In the genomic region with DNA sequence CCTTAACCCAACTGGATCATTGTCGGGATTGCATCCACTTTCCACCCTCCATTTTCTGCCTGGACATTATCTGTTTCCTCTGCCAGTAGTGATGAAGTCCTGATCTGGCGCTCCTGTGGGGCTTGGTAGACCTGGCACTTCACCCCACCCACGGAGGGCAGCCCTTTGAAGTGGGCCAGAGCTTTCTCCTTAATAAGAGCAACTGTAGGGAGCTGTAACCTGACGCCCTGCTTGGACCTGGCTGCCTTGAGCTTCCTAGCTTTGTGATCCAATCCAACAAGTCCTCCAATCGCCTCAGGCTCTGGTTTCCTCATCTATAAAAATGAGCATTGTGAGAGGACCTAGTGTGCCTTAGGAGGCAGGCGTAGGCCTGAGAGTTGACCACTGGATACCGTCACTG, we compare ENCODE assay signal across 9 mouse cellular contexts. TPM values are rescaled to one million over a fixed set of nuclear protein-coding genes. Genes with fewer than 3 reads are reported as not detected.
DNase-seq lines count a peak whose midpoint lies in the region; ATAC-seq and TF ChIP-seq lines count a peak whose summit lies in the region.
"Had no signal": no experiment of that assay in that cellular context is flagged by ENCODE, and none has a peak within 500 bp of the region (broad histone marks: within the 10 kb centered on the region; RNA-seq: fewer than 3 reads in every experiment).

No protein-coding gene starts in this region.

- H3K36me3 ChIP-seq in kidney, embryonic 14.5 days (ENCODE audit: control insufficient read depth, insufficient read depth, low read length) = no peaks in the 10 kb centered on the region
- H3K36me3 ChIP-seq in embryonic facial prominence, embryonic 14.5 days (ENCODE audit: control insufficient read depth, insufficient read depth, low read length) = peaks cover 5% of the 10 kb centered on the region; the same call in 1 of the 2 replicates
- peaks cover under 1% of the 10 kb centered on the region; the same call in 1 of the 2 replicates for H3K36me3 ChIP-seq in intestine, embryonic 16.5 days (ENCODE audit: control insufficient read depth, insufficient read depth, low read length)
- H3K36me3 ChIP-seq in myocyte (ENCODE audit: control insufficient read depth, insufficient read depth) = peaks cover 4% of the 10 kb centered on the region

- no peak overlapping the region for H3K27ac ChIP-seq in kidney, embryonic 14.5 days (ENCODE audit: low read depth, low read length)
- no peak overlapping the region for H3K27ac ChIP-seq in embryonic facial prominence, embryonic 14.5 days (replicated peaks; ENCODE audit: low read depth, low read length)
- no peak overlapping the region for H3K27ac ChIP-seq in intestine, embryonic 16.5 days (ENCODE audit: low read length)

- TF ChIP-seq POLR2A in myocyte (IDR thresholded peaks at IDR 0.05; ENCODE audit: insufficient read length, low read depth) = no peak

- peak overlapping the region; percentile 90 for H3K4me2 ChIP-seq in kidney, embryonic 14.5 days (replicated peaks; ENCODE audit: low read depth, low read length)
- H3K4me2 ChIP-seq in embryonic facial prominence, embryonic 14.5 days (ENCODE audit: low read depth, low read length) = peak overlapping the region; percentile 70
- H3K4me2 ChIP-seq in intestine, embryonic 16.5 days (ENCODE audit: low read depth, low read length) = peak overlapping the region; percentile 90
- H3K4me2 ChIP-seq in myocyte (ENCODE audit: low read depth) = peak overlapping the region; percentile 89

- peaks cover 66% of the 10 kb centered on the region for H3K79me2 ChIP-seq in myocyte (ENCODE audit: control insufficient read depth, insufficient read depth)

- H3K9ac ChIP-seq in kidney, embryonic 14.5 days (ENCODE audit: low read depth, low read length) = peak overlapping the region; percentile 76; the same call in 1 of the 2 replicates
- 0 out of 2 replicates have a peak overlapping the region, but pooled peaks have one; percentile 19 for H3K9ac ChIP-seq in embryonic facial prominence, embryonic 14.5 days (ENCODE audit: low read depth, low read length)
- H3K9ac ChIP-seq in intestine, embryonic 16.5 days (ENCODE audit: low read depth, low read length) = peak overlapping the region; percentile 85; the same call in 1 of the 2 replicates

- DNase-seq in kidney, adult 11 months = no peak
- peak; percentile 16 for DNase-seq in embryonic facial prominence, embryonic 14.5 days (ENCODE audit: low spot score)
- DNase-seq in right cerebral cortex, postnatal 10 days (ENCODE audit: low spot score in 2 of 2) = no peak
- DNase-seq in spleen, postnatal 14 days (ENCODE audit: low spot score in 2 of 2) = no peak
- no peak for DNase-seq in kidney, adult 9 months
- DNase-seq: thymus, postnatal 14 days had no signal

- no peak for ATAC-seq in kidney, embryonic 14.5 days (ENCODE audit: low FRiP score, low TSS enrichment)
- ATAC-seq in embryonic facial prominence, embryonic 14.5 days (ENCODE audit: low read depth) = no peak
- ATAC-seq in intestine, embryonic 16.5 days = no peak

- no peaks in the 10 kb centered on the region for H3K27me3 ChIP-seq in kidney, embryonic 14.5 days (ENCODE audit: control insufficient read depth, insufficient read depth, low read length)
- no peaks in the 10 kb centered on the region for H3K27me3 ChIP-seq in embryonic facial prominence, embryonic 14.5 days (replicated peaks; ENCODE audit: control insufficient read depth, insufficient read depth, low read length)
- no peaks in the 10 kb centered on the region for H3K27me3 ChIP-seq in intestine, embryonic 16.5 days (replicated peaks; ENCODE audit: control insufficient read depth, insufficient read depth, low read length)
- H3K27me3 ChIP-seq in myocyte (ENCODE audit: control insufficient read depth, insufficient read depth, insufficient read length) = no peaks in the 10 kb centered on the region

- WGBS in kidney, embryonic 14.5 days = 36% methylated on average over 7 of the region's 7 CpGs
- 46% methylated on average over 7 of the region's 7 CpGs for WGBS in embryonic facial prominence, embryonic 14.5 days
- WGBS in intestine, embryonic 16.5 days = 61% methylated on average over 7 of the region's 7 CpGs

- no peak overlapping the region for H3ac ChIP-seq in myocyte (ENCODE audit: control insufficient read depth, insufficient read length)

- H3K9me3 ChIP-seq in kidney, embryonic 14.5 days (ENCODE audit: control insufficient read depth, low read length) = no peaks in the 10 kb centered on the region
- no peaks in the 10 kb centered on the region for H3K9me3 ChIP-seq in embryonic facial prominence, embryonic 14.5 days (ENCODE audit: control insufficient read depth, low read length)
- H3K9me3 ChIP-seq in intestine, embryonic 16.5 days (ENCODE audit: control insufficient read depth, low read length) = no peaks in the 10 kb centered on the region

- H3K4me1 ChIP-seq in kidney, embryonic 14.5 days (ENCODE audit: control insufficient read depth, insufficient read depth, low read length) = peaks cover 17% of the 10 kb centered on the region
- peaks cover 14% of the 10 kb centered on the region; the same call in 1 of the 2 replicates for H3K4me1 ChIP-seq in embryonic facial prominence, embryonic 14.5 days (ENCODE audit: control insufficient read depth, insufficient read depth, low read length)
- H3K4me1 ChIP-seq in intestine, embryonic 16.5 days (ENCODE audit: control insufficient read depth, insufficient read depth, low read length) = peaks cover 36% of the 10 kb centered on the region

- peak overlapping the region; percentile 81; the same call in 1 of the 2 replicates for H3K4me3 ChIP-seq in kidney, embryonic 14.5 days (ENCODE audit: low read length)
- no peak overlapping the region for H3K4me3 ChIP-seq in embryonic facial prominence, embryonic 14.5 days (ENCODE audit: low read depth, low read length)
- H3K4me3 ChIP-seq in intestine, embryonic 16.5 days (ENCODE audit: low read length) = peak overlapping the region; percentile 90
- peak overlapping the region; percentile 85 for H3K4me3 ChIP-seq in myocyte

TF ChIP-seq in myocyte, 11 proteins besides CTCF, POLR2A, EP300 and RAD21:
- TF ChIP-seq POLR2AphosphoS2 (IDR thresholded peaks at IDR 0.05; ENCODE audit: insufficient read length, low read depth) (no peak), TCF12 (IDR thresholded peaks at IDR 0.05; ENCODE audit: insufficient read depth, poor library complexity, severe bottlenecking) (no peak), REST (IDR thresholded peaks at IDR 0.05; ENCODE audit: insufficient read depth, insufficient read length) (no peak), CEBPB (IDR thresholded peaks at IDR 0.05; ENCODE audit: insufficient read depth, poor library complexity, severe bottlenecking) (no peak), TCF3 (IDR thresholded peaks at IDR 0.05; ENCODE audit: insufficient read length, low read depth) (no peak), MYOG (IDR thresholded peaks at IDR 0.05; ENCODE audit: control insufficient read depth in 1 of 3, insufficient read depth in 1 of 3, insufficient read length in 2 of 3, low read depth in 2 of 3) (no peak), SRF (IDR thresholded peaks at IDR 0.05; ENCODE audit: control insufficient read depth, insufficient read length, low read depth) (no peak), USF1 (IDR thresholded peaks at IDR 0.05; ENCODE audit: low read depth) (no peak), MYOD1 (IDR thresholded peaks at IDR 0.05; ENCODE audit: control insufficient read depth in 1 of 3, insufficient read length in 2 of 3, low read depth in 2 of 3) (no peak), MAX (IDR thresholded peaks at IDR 0.05; ENCODE audit: low read depth) (no peak), E2F4 (IDR thresholded peaks at IDR 0.05; ENCODE audit: insufficient read depth) (no peak)

RNA-seq across cellular contexts. Expression of a gene that starts 1.9 kb away (rescaled TPM):
- 21.0 and 36.6 TPM in 2 replicates for polyA plus RNA-seq in kidney, embryonic 14.5 days (2014; fragmentation: Nextera tagmentation; extraction: Ambion mirVana)
- 37.7 and 39.8 TPM in 2 replicates for polyA plus RNA-seq in embryonic facial prominence, embryonic 14.5 days (2014; fragmentation: Nextera tagmentation; extraction: Ambion mirVana)
- polyA plus RNA-seq in intestine, embryonic 16.5 days (2015; fragmentation: Nextera tagmentation; extraction: Ambion mirVana) = 81.3 and 83.5 TPM in 2 replicates
- polyA plus RNA-seq in myocyte (2012; fragmentation: generic; extraction: Trizol) = 70.7 TPM

RNA-seq across cellular contexts. Expression of a gene that starts 36.2 kb away (rescaled TPM):
- 29.6 and 39.8 TPM in 2 replicates for polyA plus RNA-seq in kidney, embryonic 14.5 days (2014; fragmentation: Nextera tagmentation; extraction: Ambion mirVana)
- 28.8 and 29.3 TPM in 2 replicates for polyA plus RNA-seq in embryonic facial prominence, embryonic 14.5 days (2014; fragmentation: Nextera tagmentation; extraction: Ambion mirVana)
- 58.2 and 58.3 TPM in 2 replicates for polyA plus RNA-seq in intestine, embryonic 16.5 days (2015; fragmentation: Nextera tagmentation; extraction: Ambion mirVana)
- polyA plus RNA-seq in myocyte (2012; fragmentation: generic; extraction: Trizol) = 24.8 TPM

RNA-seq across cellular contexts. Expression of a gene that starts 43.6 kb away (rescaled TPM):
- polyA plus RNA-seq in kidney, embryonic 14.5 days (2014; fragmentation: Nextera tagmentation; extraction: Ambion mirVana) = 7.7 and 14.4 TPM in 2 replicates
- polyA plus RNA-seq in embryonic facial prominence, embryonic 14.5 days (2014; fragmentation: Nextera tagmentation; extraction: Ambion mirVana) = 4.8 and 5.4 TPM in 2 replicates
- polyA plus RNA-seq in intestine, embryonic 16.5 days (2015; fragmentation: Nextera tagmentation; extraction: Ambion mirVana) = 8.3 and 10.2 TPM in 2 replicates
- 17.2 TPM for polyA plus RNA-seq in myocyte (2012; fragmentation: generic; extraction: Trizol)

RNA-seq across cellular contexts. Expression of a gene that starts 54.0 kb away (rescaled TPM):
- polyA plus RNA-seq in kidney, embryonic 14.5 days (2014; fragmentation: Nextera tagmentation; extraction: Ambion mirVana) = 0.24 and 0.46 TPM in 2 replicates
- polyA plus RNA-seq in embryonic facial prominence, embryonic 14.5 days (2014; fragmentation: Nextera tagmentation; extraction: Ambion mirVana) = 0.31 and 0.38 TPM in 2 replicates
- 0.11 and 0.16 TPM in 2 replicates for polyA plus RNA-seq in intestine, embryonic 16.5 days (2015; fragmentation: Nextera tagmentation; extraction: Ambion mirVana)
- 0.01 TPM for polyA plus RNA-seq in myocyte (2012; fragmentation: generic; extraction: Trizol)

Comparison
In these comparisons a context has a peak if more than half of its experiments do, and no peak if none do; other contexts are left out.
1. H3K9ac ChIP-seq: peak in every context shown above with its lines; median percentile 85 in intestine, embryonic 16.5 days; 76 in kidney, embryonic 14.5 days; 19 in embryonic facial prominence, embryonic 14.5 days.